Mouse (Mus musculus): ENCODE measurements around the gene Tbx5. TPM values are rescaled to one million over a fixed set of nuclear protein-coding genes. Genes with fewer than 3 reads are reported as not detected.
A peak's percentile ranks its signal among the peaks of the same experiment; 100 is the strongest.

The Tbx5 gene
- polyA plus RNA-seq, 2 experiments: 22.4 to 36.9 TPM

DNA sequence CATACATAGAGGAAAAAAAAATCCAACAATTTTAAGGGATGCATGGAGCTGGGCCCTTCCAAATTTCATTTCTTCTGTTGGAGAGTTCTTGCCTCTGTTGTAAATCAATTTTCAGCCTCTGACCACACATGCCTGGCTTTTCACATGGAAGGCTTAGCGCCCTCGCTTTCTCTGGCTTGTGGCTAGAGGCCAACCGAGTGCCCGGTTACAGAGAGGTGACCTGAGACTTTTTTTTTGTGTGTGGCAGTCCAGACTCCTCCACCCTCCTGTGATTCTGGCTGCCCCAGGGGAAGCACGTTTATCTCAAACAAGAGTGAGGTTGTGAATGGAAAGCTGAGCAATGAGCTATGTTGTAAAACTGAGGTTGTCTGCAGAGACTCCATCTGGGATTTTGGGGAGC is 28.8 kb downstream of the Tbx5 start:
- no peak overlapping the region for H3K4me3 ChIP-seq (replicated peaks; ENCODE audit: low read length)
- no peak overlapping the region for H3K9ac ChIP-seq (ENCODE audit: low read depth, low read length, severe bottlenecking)
- no peak for TF ChIP-seq POLR2A (IDR thresholded peaks at IDR 0.05; ENCODE audit: borderline replicate concordance, extremely low read depth, insufficient read depth, insufficient read length)
- H3K9me3 ChIP-seq (ENCODE audit: control insufficient read depth, low read length): no peaks in the 10 kb centered on the region
- no peak overlapping the region for H3K27ac ChIP-seq (replicated peaks; ENCODE audit: low read depth, low read length)
- WGBS: 62% methylated on average over 5 of the region's 5 CpGs
- peaks cover under 1% of the 10 kb centered on the region; the same call in 1 of the 2 replicates for H3K4me1 ChIP-seq (ENCODE audit: control insufficient read depth, insufficient read depth, low read length)
- DNase-seq (ENCODE audit: low spot score) (no peak), ATAC-seq (ENCODE audit: low FRiP score, low read depth) (no peak)
- H3K27me3 ChIP-seq (ENCODE audit: control insufficient read depth, insufficient read depth, low read length): no peaks in the 10 kb centered on the region
- H3K36me3 ChIP-seq (ENCODE audit: control insufficient read depth, insufficient read depth, low read length): peaks cover 31% of the 10 kb centered on the region
- H3K4me2 ChIP-seq (replicated peaks; ENCODE audit: low read depth, low read length, severe bottlenecking): no peak overlapping the region

DNA sequence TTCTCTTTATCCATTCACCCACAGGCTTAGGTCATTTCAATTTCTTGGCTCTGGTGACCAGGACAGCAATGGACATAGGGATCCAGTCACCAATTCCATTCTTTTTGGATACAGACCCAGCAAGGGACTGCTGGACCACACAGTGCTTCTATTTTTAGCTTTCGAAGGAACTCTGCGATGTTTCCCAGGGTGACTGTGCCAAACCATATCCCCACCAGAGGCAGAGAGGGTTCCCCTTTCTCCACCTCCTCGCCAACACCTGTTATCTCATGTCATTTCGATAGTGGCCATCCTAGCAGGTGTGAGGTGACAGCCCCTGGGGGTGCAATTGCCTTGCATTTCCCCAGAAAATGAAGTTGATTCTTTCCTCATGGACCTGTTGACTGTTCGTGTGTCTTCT is 30.0 kb downstream of the Tbx5 start:
- Histone ChIP-seq H3K9me3 (ENCODE audit: control insufficient read depth, low read length) (no peaks in the 10 kb centered on the region), H3K27ac (replicated peaks; ENCODE audit: low read depth, low read length) (no peak overlapping the region), H3K9ac (ENCODE audit: low read depth, low read length, severe bottlenecking) (no peak overlapping the region), H3K4me3 (replicated peaks; ENCODE audit: low read length) (no peak overlapping the region), H3K4me1 (ENCODE audit: control insufficient read depth, insufficient read depth, low read length) (peaks cover 12% of the 10 kb centered on the region), H3K27me3 (ENCODE audit: control insufficient read depth, insufficient read depth, low read length) (no peaks in the 10 kb centered on the region), H3K36me3 (ENCODE audit: control insufficient read depth, insufficient read depth, low read length) (peaks cover 20% of the 10 kb centered on the region), H3K4me2 (replicated peaks; ENCODE audit: low read depth, low read length, severe bottlenecking) (no peak overlapping the region)
- ATAC-seq (ENCODE audit: low FRiP score, low read depth): no peak
- 83% methylated on average over 5 of the region's 5 CpGs for WGBS
- no peak for TF ChIP-seq POLR2A (IDR thresholded peaks at IDR 0.05; ENCODE audit: borderline replicate concordance, extremely low read depth, insufficient read depth, insufficient read length)
- DNase-seq (ENCODE audit: low spot score): no peak

- H3K36me3 ChIP-seq (ENCODE audit: control insufficient read depth, insufficient read depth, low read length): peaks cover 29% of the 10 kb centered on the region
- TF ChIP-seq POLR2A (IDR thresholded peaks at IDR 0.05; ENCODE audit: borderline replicate concordance, extremely low read depth, insufficient read depth, insufficient read length): no peak
- DNase-seq (ENCODE audit: low spot score): peak; percentile 72
- peak overlapping the region; percentile 34; the same call in 1 of the 2 replicates for H3K9ac ChIP-seq (ENCODE audit: low read depth, low read length, severe bottlenecking)
- H3K9me3 ChIP-seq (ENCODE audit: control insufficient read depth, low read length): no peaks in the 10 kb centered on the region
- H3K27ac ChIP-seq (replicated peaks; ENCODE audit: low read depth, low read length): peak overlapping the region; percentile 70
- peak overlapping the region; percentile 37 for H3K4me2 ChIP-seq (replicated peaks; ENCODE audit: low read depth, low read length, severe bottlenecking)
- H3K4me1 ChIP-seq (ENCODE audit: control insufficient read depth, insufficient read depth, low read length): peaks cover 22% of the 10 kb centered on the region
- H3K27me3 ChIP-seq (ENCODE audit: control insufficient read depth, insufficient read depth, low read length): no peaks in the 10 kb centered on the region
- H3K4me3 ChIP-seq (replicated peaks; ENCODE audit: low read length): peak overlapping the region; percentile 15
- ATAC-seq (ENCODE audit: low FRiP score, low read depth): peak; percentile 42; the same call in 1 of the 2 replicates
- 12% methylated on average over 31 of the region's 31 CpGs for WGBS
Measured at GRCm38 (mm10) chr5:119866277-119867235, 34.1 kb downstream of the Tbx5 start.

- no peak overlapping the region; the same call in 1 of the 2 replicates for H3K9ac ChIP-seq (ENCODE audit: low read depth, low read length, severe bottlenecking)
- H3K36me3 ChIP-seq (ENCODE audit: control insufficient read depth, insufficient read depth, low read length): peaks cover 39% of the 10 kb centered on the region
- H3K9me3 ChIP-seq (ENCODE audit: control insufficient read depth, low read length): no peaks in the 10 kb centered on the region
- WGBS: 32% methylated on average over 6 of the region's 6 CpGs
- no peak for TF ChIP-seq POLR2A (IDR thresholded peaks at IDR 0.05; ENCODE audit: borderline replicate concordance, extremely low read depth, insufficient read depth, insufficient read length)
- DNase-seq (ENCODE audit: low spot score) (peak; percentile 61), ATAC-seq (ENCODE audit: low FRiP score, low read depth) (peak; percentile 46; the same call in 1 of the 2 replicates)
- no peaks in the 10 kb centered on the region for H3K27me3 ChIP-seq (ENCODE audit: control insufficient read depth, insufficient read depth, low read length)
- no peak overlapping the region for H3K27ac ChIP-seq (replicated peaks; ENCODE audit: low read depth, low read length)
- peaks cover 22% of the 10 kb centered on the region for H3K4me1 ChIP-seq (ENCODE audit: control insufficient read depth, insufficient read depth, low read length)
- H3K4me3 ChIP-seq (replicated peaks; ENCODE audit: low read length): no peak overlapping the region
- H3K4me2 ChIP-seq (replicated peaks; ENCODE audit: low read depth, low read length, severe bottlenecking): no peak overlapping the region
Measured at GRCm38 (mm10) chr5:119867986-119868385, 35.5 kb downstream of the Tbx5 start.

GRCm38 (mm10) chr5:119875421-119875820 is 43.0 kb downstream of the Tbx5 start:
- Histone ChIP-seq H3K9me3 (ENCODE audit: control insufficient read depth, low read length) (no peaks in the 10 kb centered on the region), H3K4me2 (replicated peaks; ENCODE audit: low read depth, low read length, severe bottlenecking) (no peak overlapping the region), H3K4me3 (replicated peaks; ENCODE audit: low read length) (no peak overlapping the region), H3K36me3 (ENCODE audit: control insufficient read depth, insufficient read depth, low read length) (peaks cover 44% of the 10 kb centered on the region), H3K27ac (replicated peaks; ENCODE audit: low read depth, low read length) (no peak overlapping the region), H3K27me3 (ENCODE audit: control insufficient read depth, insufficient read depth, low read length) (no peaks in the 10 kb centered on the region), H3K9ac (ENCODE audit: low read depth, low read length, severe bottlenecking) (no peak overlapping the region), H3K4me1 (ENCODE audit: control insufficient read depth, insufficient read depth, low read length) (no peaks in the 10 kb centered on the region)
- 10% methylated on average over 2 of the region's 2 CpGs for WGBS
- no peak for TF ChIP-seq POLR2A (IDR thresholded peaks at IDR 0.05; ENCODE audit: borderline replicate concordance, extremely low read depth, insufficient read depth, insufficient read length)
- DNase-seq (ENCODE audit: low spot score) (no peak), ATAC-seq (ENCODE audit: low FRiP score, low read depth) (no peak)
